Mouse (Mus musculus) kidney, adult 2 months (tissue): ENCODE measurements around the gene Ap1m2. TPM values are rescaled to one million over a fixed set of nuclear protein-coding genes. Genes with fewer than 3 reads are reported as not detected.
"Not testable (repeated sequence)": the region's sequence is repeated elsewhere in the genome, so short reads cannot be mapped to it uniquely, and the experiment has no call there.

ENCODE experiments used
- DNase-seq: peaks from one replicate; pipeline ENCODE4 v3.0.0; 2021
- H3K27ac ChIP-seq: fragments of 200-500 bp; 2 replicates; pipeline ENCODE4 v1.5.1; 2012; ENCODE audit warnings: low read depth, low read length, control low read depth, inconsistent platforms; ENCODE audit not compliant: insufficient read depth
- H3K27me3 ChIP-seq: fragments of 200-500 bp; replicated peaks from 2 replicates; pipeline ENCODE4 v1.6.1; 2012; ENCODE audit warnings: mild to moderate bottlenecking, moderate library complexity, low read length, inconsistent platforms; ENCODE audit not compliant: control insufficient read depth, insufficient read depth
- H3K36me3 ChIP-seq: fragments of 200-500 bp; 2 replicates; pipeline ENCODE4 v1.6.1; 2012; ENCODE audit warnings: mild to moderate bottlenecking, moderate library complexity, low read length, inconsistent platforms; ENCODE audit not compliant: control insufficient read depth, insufficient read depth
- H3K4me1 ChIP-seq: fragments of 200-500 bp; 2 replicates; pipeline ENCODE4 v1.6.1; 2011; ENCODE audit warnings: low read length; ENCODE audit not compliant: control insufficient read depth, insufficient read depth
- H3K4me3 ChIP-seq: fragments of 200-500 bp; 2 replicates; pipeline ENCODE4 v1.5.1; 2011; ENCODE audit warnings: mild to moderate bottlenecking, low read depth, low read length, control low read depth; ENCODE audit not compliant: insufficient read depth
- CTCF ChIP-seq: fragments of 200-500 bp; conservative IDR thresholded peaks from 2 replicates; pipeline ENCODE4 v1.5.1; 2011; ENCODE audit warnings: low read depth, mild to moderate bottlenecking, control low read depth, low read length, moderate library complexity, mixed read lengths; ENCODE audit not compliant: insufficient read depth, insufficient read length
- POLR2A ChIP-seq: fragments of 200-500 bp; IDR thresholded peaks from one replicate; pipeline ENCODE4 v1.6.1; 2011; ENCODE audit warnings: low read depth, low read length, control low read depth
- WGBS: fragments of 180-500 bp; shearing (Covaris S2); methylation state at CpG from one replicate; pipeline ENCODE4 v1.1.7; 2018; 5-methylcytosine and 5-hydroxymethylcytosine counted together
- polyA plus RNA-seq: library from polyadenylated mRNA; depleted of rRNA; stranded (reverse); fragments of >200 nt; gene quantifications from 2 replicates; pipeline ENCODE4 v1.2.3, GENCODE M21; 2012

The Ap1m2 gene
- polyA plus RNA-seq, 1 experiment = 30.6 TPM

- no peak for TF ChIP-seq CTCF
- TF ChIP-seq POLR2A = no peak
- H3K27ac ChIP-seq = no peak overlapping the region
- no peaks in the 10 kb centered on the region for H3K36me3 ChIP-seq
- peak; percentile 49 for DNase-seq
- H3K27me3 ChIP-seq = no peaks in the 10 kb centered on the region
- H3K4me1 ChIP-seq = no peaks in the 10 kb centered on the region
- 39% methylated on average over 15 of the region's 15 CpGs for WGBS
- no peak overlapping the region for H3K4me3 ChIP-seq
These were observed 2.9 kb downstream of the Ap1m2 start for GRCm38 (mm10) chr9:21309150-21309741.

- H3K4me3 ChIP-seq = no peak overlapping the region
- TF ChIP-seq POLR2A = no peak
- TF ChIP-seq CTCF = no peak
- no peaks in the 10 kb centered on the region for H3K36me3 ChIP-seq
- 79% methylated on average over 7 of the region's 7 CpGs for WGBS
- no peaks in the 10 kb centered on the region for H3K4me1 ChIP-seq
- no peak for DNase-seq
- no peak overlapping the region for H3K27ac ChIP-seq
- H3K27me3 ChIP-seq = no peaks in the 10 kb centered on the region
These were observed 7.1 kb downstream of the Ap1m2 start for GRCm38 (mm10) chr9:21305065-21305464.

GRCm38 (mm10) chr9:21299014-21299413 is 13.1 kb downstream of the Ap1m2 start:
- H3K36me3 ChIP-seq = no peaks in the 10 kb centered on the region
- TF ChIP-seq CTCF (no peak), POLR2A (no peak)
- WGBS = 75% methylated on average over 10 of the region's 10 CpGs

GRCm38 (mm10) chr9:21292271-21292670 is 19.9 kb downstream of the Ap1m2 start:
- Histone ChIP-seq H3K27me3 (no peaks in the 10 kb centered on the region), H3K4me3 (no peak overlapping the region), H3K4me1 (peaks cover 5% of the 10 kb centered on the region; the same call in 1 of the 2 replicates), H3K36me3 (no peaks in the 10 kb centered on the region), H3K27ac (no peak overlapping the region)
- DNase-seq = no peak
- TF ChIP-seq POLR2A (no peak), CTCF (no peak)
- WGBS = 91% methylated on average over 3 of the region's 3 CpGs

More at GRCm38 (mm10) chr9:21299014-21299413, 13.1 kb downstream of the Ap1m2 start:
- H3K4me3 ChIP-seq = no peak overlapping the region
- H3K27ac ChIP-seq = no peak overlapping the region
- no peaks in the 10 kb centered on the region for H3K27me3 ChIP-seq
- no peak for DNase-seq
- no peaks in the 10 kb centered on the region for H3K4me1 ChIP-seq

GRCm38 (mm10) chr9:21291868-21292267 is 20.3 kb downstream of the Ap1m2 start:
- not testable (repeated sequence) for H3K27me3 ChIP-seq, H3K36me3 ChIP-seq, H3K4me3 ChIP-seq, H3K4me1 ChIP-seq, DNase-seq, H3K27ac ChIP-seq
- WGBS = 13% methylated on average over 7 of the region's 7 CpGs

DNA sequence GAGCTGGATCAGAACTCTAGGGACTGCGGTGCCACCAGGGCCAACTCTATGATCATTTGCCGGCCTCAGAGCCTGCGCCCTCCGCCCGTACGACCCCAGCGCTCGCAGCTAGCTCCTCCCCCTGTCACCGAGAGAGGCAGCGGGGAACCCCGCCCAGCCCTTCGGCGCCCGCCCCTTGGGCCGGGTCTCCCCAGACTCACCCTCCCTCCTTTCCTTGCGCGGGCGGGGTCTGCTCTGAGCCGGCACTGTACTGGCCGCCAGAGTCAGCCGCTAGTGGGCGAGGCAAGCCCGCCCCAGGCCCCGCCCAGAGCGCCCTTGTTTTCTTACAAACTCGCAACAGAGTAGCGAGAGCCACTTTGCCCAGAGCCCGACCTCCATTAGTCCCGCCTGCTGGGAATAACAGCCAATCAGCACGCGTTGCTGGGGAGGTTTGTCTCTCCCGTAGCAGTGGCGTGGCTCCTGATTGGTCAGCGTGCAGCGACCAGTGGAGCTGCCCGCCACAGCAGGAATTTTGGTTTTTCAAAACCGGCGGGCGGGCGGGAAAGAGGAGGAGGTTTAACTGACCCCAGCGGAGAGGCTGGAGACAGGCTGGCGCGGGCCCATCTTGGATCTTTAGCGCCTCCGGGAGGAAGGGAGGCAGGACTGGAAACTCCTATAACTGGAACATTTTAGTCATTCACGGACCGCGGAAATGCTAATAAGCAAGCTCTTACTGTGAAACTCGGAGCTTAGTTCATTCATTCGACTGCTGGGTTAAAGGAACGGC is 20.9 kb downstream of the Ap1m2 start, which contains the start of gene Cdkn2d:
Cdkn2d (minus strand) TSS at position 386 of the 766 bp plus-strand sequence.
- WGBS = under 1% methylated on average over 49 of the region's 51 CpGs
- TF ChIP-seq POLR2A = peak; percentile 19
- TF ChIP-seq CTCF = peak; percentile 55
- Histone ChIP-seq H3K27me3 (no peaks in the 10 kb centered on the region), H3K4me1 (peaks cover 10% of the 10 kb centered on the region; the same call in 1 of the 2 replicates), H3K36me3 (no peaks in the 10 kb centered on the region), H3K27ac (peak within 1 kb of the TSS; percentile 84), H3K4me3 (peak within 1 kb of the TSS; percentile 92)
- peak; percentile 100 for DNase-seq

GRCm38 (mm10) chr9:21290589-21290988 is 21.5 kb downstream of the Ap1m2 start:
- H3K27ac ChIP-seq = peak overlapping the region; percentile 84
- H3K36me3 ChIP-seq = no peaks in the 10 kb centered on the region
- under 1% methylated on average over 20 of the region's 20 CpGs for WGBS
- no peak for TF ChIP-seq CTCF
- TF ChIP-seq POLR2A = no peak
- peaks cover 10% of the 10 kb centered on the region; the same call in 1 of the 2 replicates for H3K4me1 ChIP-seq
- peak overlapping the region; percentile 92 for H3K4me3 ChIP-seq
- no peak for DNase-seq
- H3K27me3 ChIP-seq = no peaks in the 10 kb centered on the region
